Mouse (Mus musculus) limb, embryonic 14.5 days (tissue): ENCODE results near the gene Ube2v1. TPM values are rescaled to one million over a fixed set of nuclear protein-coding genes. Genes with fewer than 3 reads are reported as not detected.
"Not testable (repeated sequence)": the region's sequence is repeated elsewhere in the genome, so short reads cannot be mapped to it uniquely, and the experiment has no call there.

ENCODE experiments used
- ATAC-seq: fragments of 200-750 bp; cut with Nextera tagmentation; 2 replicates; pipeline ENCODE4 v1.8.0; 2017; ENCODE audit warnings: low read depth, moderate number of reproducible peaks, moderate TSS enrichment; ENCODE audit not compliant: low FRiP score
- DNase-seq: peaks from one replicate; pipeline ENCODE4 v3.0.0-alpha.2; 2015; ENCODE audit warnings: low spot score
- H3K27ac ChIP-seq: fragments of 300-500 bp; sonication (generic); replicated peaks from 2 replicates; pipeline ENCODE4 v1.5.1; 2014; ENCODE audit warnings: low read depth, mild to moderate bottlenecking, low read length, moderate library complexity, mixed read lengths
- H3K27me3 ChIP-seq: fragments of 300-500 bp; sonication (generic); 2 replicates; pipeline ENCODE4 v1.6.1; 2014; ENCODE audit warnings: low read length, mixed read lengths; ENCODE audit not compliant: control insufficient read depth, insufficient read depth
- H3K36me3 ChIP-seq: fragments of 300-500 bp; sonication (generic); 2 replicates; pipeline ENCODE4 v1.6.1; 2014; ENCODE audit warnings: mild to moderate bottlenecking, low read length, moderate library complexity, mixed read lengths; ENCODE audit not compliant: control insufficient read depth, insufficient read depth
- H3K4me1 ChIP-seq: fragments of 300-500 bp; sonication (generic); 2 replicates; pipeline ENCODE4 v1.6.1; 2014; ENCODE audit warnings: antibody characterized with exemption, low read length, mixed read lengths; ENCODE audit not compliant: control insufficient read depth, insufficient read depth
- H3K4me2 ChIP-seq: fragments of 300-500 bp; sonication (generic); replicated peaks from 2 replicates; pipeline ENCODE4 v1.6.1; 2014; ENCODE audit warnings: low read depth, mild to moderate bottlenecking, low read length, moderate library complexity; ENCODE audit not compliant: severe bottlenecking
- H3K4me3 ChIP-seq: fragments of 300-500 bp; sonication (generic); replicated peaks from 2 replicates; pipeline ENCODE4 v1.5.1; 2014; ENCODE audit warnings: low read length
- H3K9ac ChIP-seq: fragments of 300-500 bp; sonication (generic); 2 replicates; pipeline ENCODE4 v1.6.1; 2014; ENCODE audit warnings: mild to moderate bottlenecking, low read depth, low read length, moderate library complexity; ENCODE audit not compliant: severe bottlenecking
- H3K9me3 ChIP-seq: fragments of 300-500 bp; sonication (generic); 2 replicates; pipeline ENCODE4 v1.6.1; 2016; ENCODE audit warnings: low read length; ENCODE audit not compliant: control insufficient read depth
- POLR2A ChIP-seq: fragments of 200-500 bp; IDR thresholded peaks from 2 replicates; pipeline ENCODE4 v1.8.0; 2012; ENCODE audit warnings: inconsistent platforms, mild to moderate bottlenecking, moderate library complexity, borderline replicate concordance; ENCODE audit not compliant: insufficient read depth, insufficient read length; ENCODE audit errors: extremely low read depth
- WGBS: fragments of 180-500 bp; shearing (Covaris S2); extraction: QIAGEN DNeasy Blood & Tissue Kit; methylation state at CpG from one replicate; pipeline ENCODE4 v1.1.7; 2014; 5-methylcytosine and 5-hydroxymethylcytosine counted together
- polyA plus RNA-seq, 2 experiments: library from polyadenylated mRNA; depleted of rRNA in 1 of 2; stranded (reverse) in 1 of 2; unstranded in 1 of 2; fragments of >200 nt; fragmentation: Nextera tagmentation in 1 of 2; extraction: Ambion mirVana in 1 of 2; gene quantifications; 2 replicates each; pipeline versions ENCODE4 v1.2.1 to v1.2.3; 2012 to 2014

Ube2v1 gene
- polyA plus RNA-seq, 2 experiments, result 137 to 270 TPM

GRCm38 (mm10) chr2:167652694-167653093 lies 20.8 kb upstream of the Ube2v1 start:
- no peak for ATAC-seq
- H3K36me3 ChIP-seq, result peaks cover 56% of the 10 kb centered on the region
- TF ChIP-seq POLR2A, result no peak

GRCm38 (mm10) chr2:167651622-167652021 lies 19.7 kb upstream of the Ube2v1 start:
- no peak overlapping the region for H3K9ac ChIP-seq
- WGBS, result 88% methylated on average over 9 of the region's 9 CpGs
- H3K9me3 ChIP-seq, result no peaks in the 10 kb centered on the region
- DNase-seq, result no peak
- TF ChIP-seq POLR2A, result no peak
- H3K4me2 ChIP-seq, result no peak overlapping the region
- no peak overlapping the region for H3K4me3 ChIP-seq
- H3K27me3 ChIP-seq, result no peaks in the 10 kb centered on the region
- H3K27ac ChIP-seq, result no peak overlapping the region
- peaks cover 59% of the 10 kb centered on the region for H3K36me3 ChIP-seq
- H3K4me1 ChIP-seq, result no peaks in the 10 kb centered on the region
- no peak for ATAC-seq

More at GRCm38 (mm10) chr2:167652694-167653093, 20.8 kb upstream of the Ube2v1 start:
- no peak overlapping the region for H3K4me2 ChIP-seq
- no peaks in the 10 kb centered on the region for H3K9me3 ChIP-seq
- 88% methylated on average over 7 of the region's 7 CpGs for WGBS
- DNase-seq, result no peak
- no peak overlapping the region for H3K9ac ChIP-seq
- no peaks in the 10 kb centered on the region for H3K27me3 ChIP-seq
- H3K4me1 ChIP-seq, result no peaks in the 10 kb centered on the region
- H3K27ac ChIP-seq, result no peak overlapping the region
- H3K4me3 ChIP-seq, result no peak overlapping the region

- 83% methylated on average over 12 of the region's 12 CpGs for WGBS
- no peak for TF ChIP-seq POLR2A
- Histone ChIP-seq H3K9ac (no peak overlapping the region), H3K9me3 (no peaks in the 10 kb centered on the region), H3K27ac (no peak overlapping the region), H3K27me3 (no peaks in the 10 kb centered on the region), H3K4me3 (no peak overlapping the region), H3K36me3 (peaks cover 72% of the 10 kb centered on the region), H3K4me2 (no peak overlapping the region), H3K4me1 (no peaks in the 10 kb centered on the region)
- ATAC-seq (no peak), DNase-seq (no peak)
Measured at GRCm38 (mm10) chr2:167649290-167650032, 17.6 kb upstream of the Ube2v1 start.

GRCm38 (mm10) chr2:167646411-167646810 lies 14.5 kb upstream of the Ube2v1 start:
- H3K36me3 ChIP-seq, result peaks cover 57% of the 10 kb centered on the region
- TF ChIP-seq POLR2A, result no peak

GRCm38 (mm10) chr2:167643356-167644052 lies 11.6 kb upstream of the Ube2v1 start:
- H3K27me3 ChIP-seq, H3K9me3 ChIP-seq, H3K4me1 ChIP-seq, H3K4me3 ChIP-seq, H3K9ac ChIP-seq, H3K27ac ChIP-seq, ATAC-seq, DNase-seq, H3K4me2 ChIP-seq: not testable (repeated sequence)
- peaks cover 40% of the 10 kb centered on the region for H3K36me3 ChIP-seq
- WGBS, result 78% methylated on average over 10 of the region's 13 CpGs

More at GRCm38 (mm10) chr2:167646411-167646810, 14.5 kb upstream of the Ube2v1 start:
- Histone ChIP-seq H3K9ac (no peak overlapping the region), H3K4me2 (no peak overlapping the region), H3K4me1 (no peaks in the 10 kb centered on the region), H3K27me3 (no peaks in the 10 kb centered on the region), H3K4me3 (no peak overlapping the region), H3K27ac (no peak overlapping the region), H3K9me3 (no peaks in the 10 kb centered on the region)
- 67% methylated on average over 4 of the region's 4 CpGs for WGBS
- ATAC-seq (no peak), DNase-seq (no peak)
